Mouse (Mus musculus) lung, embryonic 15.5 days (tissue): ENCODE measurements around the gene Mtnr1b. TPM values are rescaled to one million over a fixed set of nuclear protein-coding genes. Genes with fewer than 3 reads are reported as not detected.

Source experiments
- ATAC-seq: fragments of 200-750 bp; cut with Nextera tagmentation; 2 replicates; pipeline ENCODE4 v1.8.0; 2017; ENCODE audit warnings: moderate number of reproducible peaks, borderline replicate concordance; ENCODE audit not compliant: low FRiP score, low TSS enrichment; ENCODE audit errors: extremely low read depth
- H3K27ac ChIP-seq: fragments of 300-500 bp; sonication (generic); 2 replicates; pipeline ENCODE4 v1.5.1; 2015; ENCODE audit warnings: moderate library complexity, mild to moderate bottlenecking, inconsistent platforms
- H3K27me3 ChIP-seq: fragments of 300-500 bp; sonication (generic); 2 replicates; pipeline ENCODE4 v1.6.1; 2015; ENCODE audit warnings: inconsistent platforms
- H3K36me3 ChIP-seq: fragments of 300-500 bp; sonication (generic); 2 replicates; pipeline ENCODE4 v1.6.1; 2015; ENCODE audit warnings: inconsistent platforms
- H3K4me1 ChIP-seq: fragments of 300-500 bp; sonication (generic); 2 replicates; pipeline ENCODE4 v1.6.1; 2015; ENCODE audit warnings: inconsistent platforms
- H3K4me2 ChIP-seq: fragments of 300-500 bp; sonication (generic); 2 replicates; pipeline ENCODE4 v1.6.1; 2015; ENCODE audit warnings: inconsistent platforms, mild to moderate bottlenecking, moderate library complexity
- H3K4me3 ChIP-seq: fragments of 300-500 bp; sonication (generic); 2 replicates; pipeline ENCODE4 v1.5.1; 2015; ENCODE audit warnings: mild to moderate bottlenecking, inconsistent platforms
- H3K9ac ChIP-seq: fragments of 300-500 bp; sonication (generic); 2 replicates; pipeline ENCODE4 v1.6.1; 2015; ENCODE audit warnings: inconsistent platforms
- H3K9me3 ChIP-seq: fragments of 300-500 bp; sonication (generic); 2 replicates; pipeline ENCODE4 v1.6.1; 2016; ENCODE audit warnings: inconsistent platforms
- WGBS: fragments of 180-500 bp; shearing (Covaris S2); methylation state at CpG from one replicate; pipeline ENCODE4 v1.1.7; 2015; 5-methylcytosine and 5-hydroxymethylcytosine counted together
- polyA plus RNA-seq: library from polyadenylated mRNA; unstranded; fragments of >200 nt; fragmentation: Nextera tagmentation; extraction: Ambion mirVana; gene quantifications from 2 replicates; pipeline ENCODE4 v1.2.1, GENCODE M21; 2015

Gene Mtnr1b
- not detected in 2 replicates for polyA plus RNA-seq

GRCm38 (mm10) chr9:15874506-15875160 is at the start of gene Mtnr1b:
Gene Mtnr1b, minus strand, starts transcription at chr9:15874556.
- no peak within 1 kb of the TSS for H3K4me3 ChIP-seq
- ATAC-seq: no peak
- H3K9ac ChIP-seq: no peak within 1 kb of the TSS
- peaks cover 9% of the 10 kb centered on the region; the same call in 1 of the 2 replicates for H3K27me3 ChIP-seq
- no peak within 1 kb of the TSS for H3K27ac ChIP-seq
- 49% methylated on average over 19 of the region's 19 CpGs for whole genome bisulfite sequencing
- H3K36me3 ChIP-seq: no peaks in the 10 kb centered on the region
- no peaks in the 10 kb centered on the region for H3K9me3 ChIP-seq
- H3K4me2 ChIP-seq: no peak within 1 kb of the TSS
- no peaks in the 10 kb centered on the region for H3K4me1 ChIP-seq

GRCm38 (mm10) chr9:15920271-15920670 is 45.9 kb upstream of the Mtnr1b start:
- no peaks in the 10 kb centered on the region for H3K36me3 ChIP-seq
- no peaks in the 10 kb centered on the region for H3K27me3 ChIP-seq
- WGBS: 62% methylated on average over 4 of the region's 4 CpGs
- H3K4me3 ChIP-seq: no peak overlapping the region
- H3K9ac ChIP-seq: no peak overlapping the region
- no peaks in the 10 kb centered on the region for H3K9me3 ChIP-seq
- no peaks in the 10 kb centered on the region for H3K4me1 ChIP-seq
- no peak overlapping the region for H3K4me2 ChIP-seq
- no peak for ATAC-seq
- H3K27ac ChIP-seq: no peak overlapping the region

DNA sequence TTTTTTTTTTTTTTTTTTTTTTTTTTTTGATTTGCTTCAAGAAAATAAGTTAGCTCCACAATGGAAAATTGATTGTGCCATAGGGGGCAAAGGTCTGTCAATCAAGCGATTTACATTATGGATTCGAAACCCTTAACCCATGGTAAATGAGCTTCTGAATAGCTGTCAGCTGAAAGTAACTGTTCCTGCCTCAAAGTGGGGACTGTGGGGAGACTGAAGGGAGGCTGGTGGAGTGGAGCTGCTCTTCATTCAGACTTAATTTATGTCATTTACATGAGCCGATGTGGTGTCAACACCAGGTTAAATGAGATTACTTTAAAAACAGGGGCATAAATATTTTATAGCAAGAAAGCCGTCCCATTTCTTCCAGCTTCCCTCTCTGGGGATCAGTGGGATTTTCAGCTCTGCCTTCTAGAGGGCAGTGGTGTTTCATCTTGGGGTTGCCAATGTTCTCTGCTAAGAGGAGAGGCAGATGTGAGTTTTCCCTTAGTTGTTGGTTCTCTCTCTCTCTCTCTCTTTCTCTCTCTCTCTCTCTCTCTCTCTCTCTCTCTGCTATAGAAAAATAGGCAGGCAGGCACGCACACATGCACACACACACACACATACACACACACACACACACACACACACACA is 45.1 kb upstream of the Mtnr1b start:
- ATAC-seq: no peak
- H3K36me3 ChIP-seq: no peaks in the 10 kb centered on the region
- no peak overlapping the region for H3K4me2 ChIP-seq
- 57% methylated on average over 5 of the region's 5 CpGs for WGBS
- H3K27ac ChIP-seq: no peak overlapping the region
- H3K9ac ChIP-seq: no peak overlapping the region
- no peaks in the 10 kb centered on the region for H3K27me3 ChIP-seq
- no peak overlapping the region for H3K4me3 ChIP-seq
- H3K9me3 ChIP-seq: no peaks in the 10 kb centered on the region
- H3K4me1 ChIP-seq: no peaks in the 10 kb centered on the region

- no peak for ATAC-seq
- no peaks in the 10 kb centered on the region for H3K36me3 ChIP-seq
- H3K9ac ChIP-seq: no peak overlapping the region
- H3K27ac ChIP-seq: no peak overlapping the region
- H3K9me3 ChIP-seq: no peaks in the 10 kb centered on the region
- no peak overlapping the region for H3K4me2 ChIP-seq
- H3K4me3 ChIP-seq: no peak overlapping the region
- H3K4me1 ChIP-seq: no peaks in the 10 kb centered on the region
- H3K27me3 ChIP-seq: no peaks in the 10 kb centered on the region
These were observed 42.2 kb upstream of the Mtnr1b start for GRCm38 (mm10) chr9:15916600-15916999.

DNA sequence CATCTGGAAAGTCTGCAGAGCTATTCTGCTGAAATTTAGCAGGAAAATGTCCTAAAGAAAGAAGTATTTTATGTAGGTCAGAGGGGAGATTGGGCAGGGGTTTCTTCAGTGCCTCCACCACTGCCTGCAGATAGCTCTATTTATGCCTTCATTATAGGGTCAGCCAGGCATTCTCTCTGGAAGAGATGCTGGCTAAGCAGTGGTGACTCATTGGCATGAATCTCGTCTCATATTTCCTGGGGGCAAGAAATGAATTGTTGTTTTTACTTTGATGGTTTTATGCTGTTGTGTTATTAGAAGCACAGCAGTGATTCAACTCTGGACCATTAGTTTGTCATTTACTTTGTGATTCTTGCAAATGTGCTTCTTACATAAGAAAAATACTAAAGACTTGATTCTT is 38.4 kb upstream of the Mtnr1b start:
- no peaks in the 10 kb centered on the region for H3K9me3 ChIP-seq
- ATAC-seq: no peak
- no peak overlapping the region for H3K4me2 ChIP-seq
- H3K27me3 ChIP-seq: no peaks in the 10 kb centered on the region
- no peak overlapping the region for H3K4me3 ChIP-seq
- no peaks in the 10 kb centered on the region for H3K4me1 ChIP-seq
- WGBS: 45% methylated on average over 1 of the region's 1 CpGs
- no peak overlapping the region for H3K9ac ChIP-seq
- H3K27ac ChIP-seq: no peak overlapping the region
- no peaks in the 10 kb centered on the region for H3K36me3 ChIP-seq

GRCm38 (mm10) chr9:15909397-15910113 is 35.2 kb upstream of the Mtnr1b start:
- Histone ChIP-seq H3K27me3 (no peaks in the 10 kb centered on the region), H3K9ac (no peak overlapping the region), H3K4me2 (no peak overlapping the region), H3K36me3 (no peaks in the 10 kb centered on the region), H3K4me1 (no peaks in the 10 kb centered on the region), H3K9me3 (no peaks in the 10 kb centered on the region), H3K27ac (no peak overlapping the region), H3K4me3 (no peak overlapping the region)
- no peak for ATAC-seq
- WGBS: 50% methylated on average over 2 of the region's 2 CpGs

- no peak overlapping the region for H3K4me3 ChIP-seq
- no peaks in the 10 kb centered on the region for H3K36me3 ChIP-seq
- H3K27ac ChIP-seq: no peak overlapping the region
- H3K4me2 ChIP-seq: no peak overlapping the region
- ATAC-seq: no peak
- no peaks in the 10 kb centered on the region for H3K27me3 ChIP-seq
- no peak overlapping the region for H3K9ac ChIP-seq
- H3K9me3 ChIP-seq: no peaks in the 10 kb centered on the region
- H3K4me1 ChIP-seq: no peaks in the 10 kb centered on the region
- 68% methylated on average over 9 of the region's 9 CpGs for WGBS
These were observed 29.8 kb upstream of the Mtnr1b start for GRCm38 (mm10) chr9:15903948-15904750.

DNA sequence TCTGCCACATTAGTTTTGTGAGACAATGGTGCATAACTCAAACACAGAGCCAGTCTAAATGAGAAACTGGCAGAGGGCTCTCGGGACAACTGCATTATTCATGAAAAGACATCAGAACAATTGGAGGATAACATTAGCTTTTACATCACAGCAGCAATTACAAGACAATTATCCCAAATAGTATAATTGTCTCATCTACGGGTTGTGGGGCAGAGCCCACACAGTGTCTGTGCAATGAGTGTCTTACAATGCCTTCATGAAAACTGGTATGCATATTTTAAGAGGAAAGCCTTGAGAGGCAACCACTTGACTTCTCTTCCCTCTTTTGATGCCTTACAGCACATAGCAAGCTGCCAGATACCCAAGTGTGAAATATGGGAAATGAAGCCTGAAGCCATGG is 23.8 kb upstream of the Mtnr1b start:
- no peaks in the 10 kb centered on the region for H3K9me3 ChIP-seq
- no peak overlapping the region for H3K4me2 ChIP-seq
- ATAC-seq: no peak
- H3K9ac ChIP-seq: no peak overlapping the region
- H3K4me3 ChIP-seq: no peak overlapping the region
- 85% methylated on average over 2 of the region's 2 CpGs for WGBS
- no peaks in the 10 kb centered on the region for H3K27me3 ChIP-seq
- no peak overlapping the region for H3K27ac ChIP-seq
- H3K36me3 ChIP-seq: no peaks in the 10 kb centered on the region
- H3K4me1 ChIP-seq: no peaks in the 10 kb centered on the region

DNA sequence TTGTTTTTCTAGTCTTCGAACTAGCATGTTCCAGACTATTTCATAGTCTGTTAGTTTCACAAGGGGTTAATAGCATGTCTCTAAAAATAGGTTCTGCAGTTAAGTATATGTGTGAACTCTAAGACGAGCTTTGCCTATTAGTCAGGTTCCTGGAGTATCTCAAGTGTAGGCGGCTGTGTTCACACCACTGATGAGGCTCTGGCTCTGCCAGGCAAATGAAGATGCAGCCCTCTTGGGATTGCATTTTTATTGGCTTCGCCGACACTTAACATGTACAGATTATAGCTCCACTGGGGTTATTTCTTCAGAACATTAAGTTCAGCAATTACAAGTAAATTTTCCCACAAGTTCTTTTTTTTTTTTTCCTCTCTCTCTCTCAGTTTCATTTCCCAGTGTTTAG is 12.4 kb upstream of the Mtnr1b start:
- no peaks in the 10 kb centered on the region for H3K9me3 ChIP-seq
- H3K4me1 ChIP-seq: no peaks in the 10 kb centered on the region
- H3K9ac ChIP-seq: no peak overlapping the region
- ATAC-seq: no peak
- no peaks in the 10 kb centered on the region for H3K27me3 ChIP-seq
- no peak overlapping the region for H3K27ac ChIP-seq
- no peak overlapping the region for H3K4me2 ChIP-seq
- no peaks in the 10 kb centered on the region for H3K36me3 ChIP-seq
- 76% methylated on average over 5 of the region's 5 CpGs for WGBS
- no peak overlapping the region for H3K4me3 ChIP-seq

DNA sequence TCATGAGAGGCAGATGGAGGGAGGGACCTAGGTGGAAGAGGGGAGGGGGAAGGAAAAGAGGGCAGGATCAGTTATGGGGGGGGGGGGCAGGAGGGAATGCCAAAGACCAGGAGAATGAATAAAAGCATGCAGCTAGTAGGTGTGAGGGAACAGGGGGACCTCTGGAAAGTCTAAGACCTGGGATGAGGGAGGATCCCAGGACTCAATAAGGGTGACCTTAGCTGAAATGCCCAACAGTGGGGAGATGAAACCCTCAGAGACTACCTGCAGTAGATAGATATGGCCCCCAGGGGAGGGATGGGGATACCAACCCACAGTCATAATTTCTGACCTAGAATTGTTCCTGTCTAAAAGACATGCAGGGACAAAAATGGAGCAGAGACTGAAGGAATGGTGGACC is 6.4 kb upstream of the Mtnr1b start:
- H3K4me1 ChIP-seq: no peaks in the 10 kb centered on the region
- no peak overlapping the region for H3K9ac ChIP-seq
- H3K36me3 ChIP-seq: no peaks in the 10 kb centered on the region
- no peaks in the 10 kb centered on the region for H3K9me3 ChIP-seq
- H3K4me2 ChIP-seq: no peak overlapping the region
- no peak overlapping the region for H3K27ac ChIP-seq
- no peaks in the 10 kb centered on the region for H3K27me3 ChIP-seq
- no peak overlapping the region for H3K4me3 ChIP-seq
- ATAC-seq: no peak

GRCm38 (mm10) chr9:15880160-15880603 is 5.8 kb upstream of the Mtnr1b start:
- Histone ChIP-seq H3K9me3 (no peaks in the 10 kb centered on the region), H3K4me1 (no peaks in the 10 kb centered on the region), H3K36me3 (no peaks in the 10 kb centered on the region), H3K27me3 (no peaks in the 10 kb centered on the region), H3K27ac (no peak overlapping the region), H3K4me2 (no peak overlapping the region), H3K9ac (no peak overlapping the region), H3K4me3 (no peak overlapping the region)
- ATAC-seq: no peak
- WGBS: 15% methylated on average over 3 of the region's 3 CpGs
